Mouse (Mus musculus) cerebellum, adult 11 months (tissue): ENCODE results near the gene Ephb1.

ENCODE experiments used
- DNase-seq: peaks from one replicate; pipeline ENCODE4 v3.0.0; 2022

The Ephb1 gene

DNA sequence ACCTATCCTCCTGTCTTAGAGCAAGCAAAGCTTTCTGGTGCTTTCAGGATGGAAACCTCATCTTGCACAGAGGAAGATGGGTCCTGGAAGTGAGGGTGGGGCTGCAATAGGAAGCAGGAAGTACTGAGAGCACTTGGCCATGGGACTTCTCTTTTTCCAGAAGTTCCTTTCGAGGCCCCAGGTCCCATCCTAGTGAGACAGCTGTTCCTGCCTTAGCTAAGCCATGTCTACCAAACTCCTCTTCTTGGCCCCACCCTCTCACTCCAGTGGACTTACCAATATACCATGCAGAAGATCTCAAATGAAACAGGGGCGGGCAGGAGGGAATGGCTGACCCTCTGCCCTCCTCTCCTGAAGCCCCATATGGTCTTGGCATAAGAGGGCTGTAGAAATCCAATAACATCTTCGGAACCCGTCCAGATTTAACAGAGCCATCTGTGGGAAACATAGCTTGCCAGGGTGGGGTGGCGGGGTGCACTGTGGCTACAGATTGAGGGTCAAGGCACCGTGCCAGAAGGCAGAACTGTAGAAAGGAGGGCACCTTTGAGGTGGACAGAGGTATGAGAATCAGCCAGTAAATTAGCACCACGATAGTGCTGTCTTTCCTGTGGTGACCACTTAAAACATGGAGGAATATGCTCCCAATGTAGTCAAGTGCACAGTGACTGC, 48.9 kb downstream of the Ephb1 start:
- DNase-seq: peak; percentile 83

- DNase-seq: no peak
Measured at GRCm38 (mm10) chr9:102304796-102305195, 49.7 kb downstream of the Ephb1 start.

DNA sequence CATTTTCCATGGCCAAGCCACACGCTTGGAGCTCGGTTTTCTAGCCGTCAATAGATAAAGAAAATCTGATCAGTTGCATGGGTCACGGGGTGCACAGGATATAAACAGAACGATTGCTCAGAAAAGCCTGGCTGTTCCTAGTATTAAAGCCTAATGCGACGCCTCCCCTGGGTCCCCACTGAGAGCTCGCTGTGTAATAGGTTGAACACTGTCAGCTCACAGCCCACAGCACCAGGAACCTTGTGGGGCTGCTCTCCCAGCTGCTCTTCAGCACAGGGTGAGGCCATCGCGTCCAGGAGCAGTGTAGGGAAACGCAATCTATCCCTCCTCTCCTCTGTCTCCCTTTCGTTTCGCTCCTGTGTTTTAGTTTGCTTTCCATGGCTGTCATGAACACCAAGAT, 50.6 kb downstream of the Ephb1 start:
- DNase-seq: no peak

- DNase-seq: no peak
Measured at GRCm38 (mm10) chr9:102300985-102301384, 53.5 kb downstream of the Ephb1 start.

GRCm38 (mm10) chr9:102298741-102299140, 55.8 kb downstream of the Ephb1 start:
- peak; percentile 83 for DNase-seq

- peak; percentile 91 for DNase-seq
Measured at GRCm38 (mm10) chr9:102297986-102298385, 56.5 kb downstream of the Ephb1 start.

DNA sequence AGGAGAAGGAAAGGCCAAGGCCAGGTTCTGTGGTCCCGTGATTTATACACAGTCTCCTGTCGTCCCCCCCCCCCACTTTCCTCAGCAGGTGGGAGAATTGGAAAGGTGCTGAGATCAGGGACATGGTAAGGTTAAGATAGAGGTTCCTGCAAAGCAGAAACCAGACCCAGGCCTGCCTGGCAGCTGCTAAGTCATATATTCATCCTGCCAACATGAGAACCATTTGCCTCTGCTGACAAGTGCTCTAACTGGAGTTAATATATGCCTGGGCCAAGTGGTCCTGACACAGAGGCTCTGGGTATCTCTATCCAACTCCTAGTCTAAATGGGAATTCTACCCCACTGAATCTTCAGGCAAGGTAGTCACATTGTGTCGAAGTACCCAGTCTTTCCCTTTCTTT, 57.3 kb downstream of the Ephb1 start:
- DNase-seq: no peak

- no peak for DNase-seq
Measured at GRCm38 (mm10) chr9:102293605-102294004, 60.9 kb downstream of the Ephb1 start.

DNA sequence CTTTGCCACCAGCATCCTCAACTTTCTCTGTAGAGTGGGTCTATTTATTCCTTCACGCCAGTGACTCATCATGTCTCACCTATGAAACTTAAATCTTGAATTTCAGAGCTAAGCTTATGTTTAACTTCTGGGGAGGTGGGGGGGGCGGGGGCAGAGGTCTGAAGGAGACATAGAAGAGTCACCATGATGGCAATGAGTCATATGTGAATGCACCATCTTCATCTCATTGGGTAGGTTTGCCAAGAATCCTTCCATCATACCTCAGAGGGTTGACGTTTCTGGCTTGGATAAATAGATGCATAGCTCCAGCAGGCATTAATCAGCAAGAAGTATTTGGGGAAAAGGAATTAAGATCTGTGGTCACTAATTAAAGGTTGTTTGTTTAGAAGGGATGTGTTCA, 63.3 kb downstream of the Ephb1 start:
- DNase-seq: no peak

GRCm38 (mm10) chr9:102288356-102288755, 66.1 kb downstream of the Ephb1 start:
- peak; percentile 75 for DNase-seq

GRCm38 (mm10) chr9:102275931-102276330, 78.6 kb downstream of the Ephb1 start:
- peak; percentile 79 for DNase-seq

GRCm38 (mm10) chr9:102274016-102274415, 80.5 kb downstream of the Ephb1 start:
- DNase-seq: no peak

DNA sequence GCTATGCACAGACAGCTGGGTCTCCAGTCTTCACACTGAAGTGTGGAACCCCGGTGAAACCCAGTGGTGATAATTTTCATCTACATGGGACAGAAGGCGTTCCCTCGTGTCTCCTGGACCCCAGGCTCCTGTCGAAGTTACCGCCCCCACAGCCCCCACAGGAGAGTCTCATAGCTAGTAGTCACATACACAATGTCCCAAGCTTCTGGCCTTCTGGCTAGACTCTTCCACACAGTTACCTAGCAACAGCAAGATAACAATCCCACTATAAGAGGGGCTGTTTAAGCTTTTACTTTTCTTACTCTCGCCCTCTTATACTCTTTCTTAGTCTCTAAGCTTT, 81.1 kb downstream of the Ephb1 start:
- DNase-seq: no peak

- DNase-seq: peak; percentile 54
Measured at GRCm38 (mm10) chr9:102272731-102273468, 81.6 kb downstream of the Ephb1 start.

DNA sequence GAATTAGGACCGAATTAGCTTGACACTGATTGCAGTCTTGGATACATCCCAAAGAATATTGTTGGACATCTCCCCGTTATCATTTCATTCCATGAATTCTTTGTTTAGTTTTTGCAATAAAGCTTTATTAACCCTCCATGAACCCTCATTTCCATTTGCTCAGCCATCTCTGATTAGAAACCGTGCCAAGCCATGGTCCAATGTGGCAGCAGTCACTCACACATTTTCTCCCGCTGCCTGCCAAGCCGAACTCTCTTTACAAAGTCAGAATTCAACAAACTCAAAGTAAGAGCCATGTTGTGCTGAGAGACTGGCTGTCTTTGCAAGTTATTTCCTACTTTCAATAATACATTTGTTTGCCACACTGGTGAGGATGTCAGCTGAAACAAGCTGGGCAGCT, 84.0 kb downstream of the Ephb1 start:
- no peak for DNase-seq

DNA sequence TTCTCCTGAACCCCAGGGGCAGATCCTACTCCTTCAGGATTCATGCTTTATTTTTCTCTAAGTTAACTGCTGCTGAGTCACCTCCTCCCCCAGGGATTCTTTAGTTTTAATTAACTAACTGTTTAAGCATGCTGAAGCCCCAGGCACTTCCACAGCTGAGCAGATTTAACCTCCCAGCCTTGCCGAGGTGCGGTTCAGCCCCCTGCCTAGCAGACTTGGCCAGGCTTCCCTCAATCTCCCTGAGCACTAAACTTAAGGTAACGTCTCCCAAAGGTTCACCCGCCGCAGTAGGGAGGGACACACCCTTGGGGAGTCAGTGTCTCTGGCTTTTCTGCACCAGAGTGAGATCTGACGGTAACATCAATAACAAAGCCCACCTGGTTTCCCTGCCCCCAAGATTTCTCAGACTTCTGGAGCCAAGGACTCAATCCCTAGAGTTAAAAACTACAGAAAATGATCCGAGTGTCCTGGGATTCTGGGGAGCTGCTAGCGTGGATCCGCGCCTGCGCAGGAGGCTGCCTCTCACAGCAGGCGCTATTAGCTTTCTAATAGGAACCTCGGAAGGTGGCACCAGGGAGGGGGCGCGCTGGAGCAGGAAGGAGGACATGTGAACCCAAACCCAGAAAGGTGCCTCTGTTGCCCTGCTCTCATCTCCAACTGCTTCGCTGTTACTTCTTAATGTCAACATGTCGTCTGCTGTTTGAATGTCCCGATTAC, 87.0 kb downstream of the Ephb1 start:
- DNase-seq: peak; percentile 52

- no peak for DNase-seq
Measured at GRCm38 (mm10) chr9:102263760-102264159, 90.7 kb downstream of the Ephb1 start.

GRCm38 (mm10) chr9:102262100-102262501, 92.4 kb downstream of the Ephb1 start:
- DNase-seq: no peak

DNA sequence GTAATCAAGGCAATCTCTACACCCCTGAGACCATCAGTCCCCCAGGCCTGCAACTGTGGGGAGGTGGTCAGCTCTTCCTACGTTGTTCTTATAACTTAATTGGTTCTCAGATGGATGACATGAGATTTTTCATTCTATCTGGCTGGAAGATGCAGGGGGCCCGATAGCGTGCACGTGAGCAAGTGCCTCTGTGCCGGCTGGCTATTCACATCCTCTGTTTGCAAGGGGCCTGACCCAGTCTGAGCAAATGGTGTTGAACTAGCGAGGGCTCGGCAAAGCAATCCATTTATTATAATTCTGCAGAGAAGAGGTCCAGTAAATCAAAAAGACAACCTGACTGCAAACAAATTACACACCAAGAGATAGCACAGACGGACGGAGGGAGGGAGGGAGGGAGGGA, 93.0 kb downstream of the Ephb1 start:
- DNase-seq: no peak

DNA sequence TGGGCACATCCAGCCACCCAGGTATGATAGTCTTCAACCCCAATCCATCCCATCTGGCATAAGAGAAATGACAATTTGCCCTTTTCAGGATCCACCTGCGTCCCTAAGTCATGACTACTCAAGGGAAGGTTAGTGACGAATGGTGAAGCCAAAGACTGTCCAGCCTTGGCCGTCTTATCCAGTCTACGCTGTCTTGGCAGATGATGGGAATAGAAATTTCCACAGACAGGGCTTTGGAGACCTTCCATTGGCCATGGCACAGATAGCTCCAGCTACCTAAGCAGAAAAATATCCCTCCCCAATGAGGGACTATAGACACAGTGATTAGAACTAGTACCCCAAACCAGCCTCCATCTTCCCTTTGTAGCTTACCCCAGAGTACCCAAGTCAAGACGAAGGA, 98.1 kb downstream of the Ephb1 start:
- DNase-seq: no peak

GRCm38 (mm10) chr9:102255803-102256202, 98.7 kb downstream of the Ephb1 start:
- no peak for DNase-seq

GRCm38 (mm10) chr9:102249124-102249816, 105.2 kb downstream of the Ephb1 start:
- DNase-seq: no peak

- DNase-seq: no peak
Measured at GRCm38 (mm10) chr9:102245551-102245950, 108.9 kb downstream of the Ephb1 start.
